In the genomic region with DNA sequence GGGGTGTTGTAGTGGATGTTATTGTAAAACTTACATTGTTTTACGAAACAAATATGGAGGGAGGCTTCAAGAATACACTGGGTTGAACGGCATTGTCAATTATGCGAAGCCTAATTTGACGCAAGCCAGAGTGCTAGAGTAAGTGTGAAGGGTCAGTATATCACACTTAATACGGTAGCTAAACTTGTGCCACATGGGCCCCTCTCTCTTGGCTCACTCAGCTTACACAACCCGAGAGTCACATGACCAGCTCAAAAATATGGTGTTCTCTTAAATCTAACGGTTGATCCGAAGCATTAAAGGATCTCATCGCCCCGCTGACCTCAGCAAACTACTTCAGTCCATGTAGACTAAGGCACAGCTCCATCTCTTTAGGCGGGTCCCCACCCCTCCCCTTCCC, we compare ENCODE assay signal across 10 mouse cellular contexts. TPM values are rescaled to one million over a fixed set of nuclear protein-coding genes. Genes with fewer than 3 reads are reported as not detected.
A peak's percentile ranks its signal among the peaks of the same experiment; 100 is the strongest.
DNase-seq lines count a peak whose midpoint lies in the region; ATAC-seq and TF ChIP-seq lines count a peak whose summit lies in the region.
"Had no signal": no experiment of that assay in that cellular context is flagged by ENCODE, and none has a peak within 500 bp of the region (broad histone marks: within the 10 kb centered on the region; RNA-seq: fewer than 3 reads in every experiment).

No protein-coding gene starts in this region.

- 37% methylated on average over 11 of the region's 11 CpGs for WGBS in hindbrain, embryonic 10.5 days
- WGBS in liver, embryonic 16.5 days (ENCODE audit: insufficient replicate concordance), result 41% methylated on average over 11 of the region's 11 CpGs

- no peak overlapping the region; the same call in 1 of the 2 replicates for H3K27ac ChIP-seq in hindbrain, embryonic 10.5 days
- no peak overlapping the region for H3K27ac ChIP-seq in liver, embryonic 16.5 days (ENCODE audit: low read length)

- peaks cover 9% of the 10 kb centered on the region; the same call in 1 of the 2 replicates for H3K27me3 ChIP-seq in hindbrain, embryonic 10.5 days (ENCODE audit: insufficient read depth, poor library complexity, severe bottlenecking)
- no peaks in the 10 kb centered on the region for H3K27me3 ChIP-seq in liver, embryonic 16.5 days (ENCODE audit: control insufficient read depth, insufficient read depth, low read depth, low read length)

- peaks cover 14% of the 10 kb centered on the region for H3K4me1 ChIP-seq in hindbrain, embryonic 10.5 days (replicated peaks)
- H3K4me1 ChIP-seq in liver, embryonic 16.5 days (ENCODE audit: control insufficient read depth, low read depth, low read length), result no peaks in the 10 kb centered on the region; the same call in 1 of the 2 replicates

- H3K9me3 ChIP-seq in hindbrain, embryonic 10.5 days, result no peaks in the 10 kb centered on the region
- H3K9me3 ChIP-seq in liver, embryonic 16.5 days (replicated peaks; ENCODE audit: control insufficient read depth, low read length), result no peaks in the 10 kb centered on the region

- no peak for TF ChIP-seq POLR2A in brain, embryonic 14.5 days (IDR thresholded peaks at IDR 0.05; ENCODE audit: borderline replicate concordance, extremely low read depth, insufficient read depth, insufficient read length, poor library complexity, severe bottlenecking)

- H3K36me3 ChIP-seq in hindbrain, embryonic 10.5 days, result no peaks in the 10 kb centered on the region
- no peaks in the 10 kb centered on the region for H3K36me3 ChIP-seq in liver, embryonic 16.5 days (ENCODE audit: control insufficient read depth, insufficient read depth)

- no peak for TF ChIP-seq CTCF in brain, embryonic 14.5 days (IDR thresholded peaks at IDR 0.05; ENCODE audit: borderline replicate concordance, extremely low read depth, insufficient read depth, insufficient read length)

- peak overlapping the region; percentile 53 for H3K4me2 ChIP-seq in liver, embryonic 16.5 days (ENCODE audit: low read depth, low read length)

- H3K4me3 ChIP-seq in hindbrain, embryonic 10.5 days, result peak overlapping the region; percentile 47
- no peak overlapping the region for H3K4me3 ChIP-seq in liver, embryonic 16.5 days (ENCODE audit: low read depth, low read length)

- peak; percentile 47; the same call in 1 of the 2 replicates for ATAC-seq in liver, embryonic 16.5 days (ENCODE audit: low read depth)

- peak; percentile 21 for DNase-seq in MN1 (ENCODE audit: low spot score)
- peak; percentile 65 for DNase-seq in brain, embryonic 14.5 days (ENCODE audit: low read depth)
- peak; percentile 32 for DNase-seq in hindbrain, embryonic 10.5 days (ENCODE audit: low spot score)
- DNase-seq in gastrocnemius, adult 18-20 months (ENCODE audit: low spot score), result no peak
- DNase-seq in thymus, postnatal 0 days (ENCODE audit: low spot score), result no peak
- no peak for DNase-seq in right cerebral cortex, adult 18-20 months
- DNase-seq: kidney, postnatal 4 days; thymus, adult 2 months had no signal

- no peak overlapping the region for H3K9ac ChIP-seq in liver, embryonic 16.5 days (ENCODE audit: low read depth, low read length)

RNA-seq across cellular contexts. Expression of gene Ropn1, which starts 8.7 kb away (rescaled TPM):
- polyA plus RNA-seq in brain, embryonic 14.5 days (2012; rRNA removed), result not detected in 2 replicates
- not detected in 2 replicates for polyA plus RNA-seq in hindbrain, embryonic 10.5 days (2016; fragmentation: Nextera tagmentation; extraction: Ambion mirVana)
- not detected in 2 replicates for polyA plus RNA-seq in liver, embryonic 16.5 days (2015; fragmentation: Nextera tagmentation; extraction: Ambion mirVana)
- total RNA-seq in gastrocnemius, adult 18-20 months (2021), result not detected
- not detected in 2 replicates for polyA plus RNA-seq in thymus, postnatal 0 days (2015; fragmentation: Nextera tagmentation; extraction: Ambion mirVana)
- total RNA-seq: neutrophil, adult 5-6 weeks had no signal
- polyA plus RNA-seq: thymus, adult 2 months had no signal

RNA-seq across cellular contexts. Expression of gene Ccdc14, which starts 32.0 kb away (rescaled TPM):
- 7.1 and 7.9 TPM in 2 replicates for polyA plus RNA-seq in brain, embryonic 14.5 days (2012; rRNA removed)
- polyA plus RNA-seq in hindbrain, embryonic 10.5 days (2016; fragmentation: Nextera tagmentation; extraction: Ambion mirVana), result 8.1 and 9.5 TPM in 2 replicates
- polyA plus RNA-seq in liver, embryonic 16.5 days (2015; fragmentation: Nextera tagmentation; extraction: Ambion mirVana), result 1.6 and 1.9 TPM in 2 replicates
- 1 to 10 TPM; 1.9 to 2.1 TPM for total RNA-seq in gastrocnemius, adult 18-20 months (2021)
- 4.7 and 5.0 TPM in 2 replicates for polyA plus RNA-seq in thymus, postnatal 0 days (2015; fragmentation: Nextera tagmentation; extraction: Ambion mirVana)

Comparison
In these comparisons a context has a peak if more than half of its experiments do, and no peak if none do; other contexts are left out.
1. DNase-seq: peak in MN1 (single experiment), brain, embryonic 14.5 days (single experiment) and hindbrain, embryonic 10.5 days (single experiment); none in gastrocnemius, adult 18-20 months (single experiment), thymus, postnatal 0 days (single experiment) and right cerebral cortex, adult 18-20 months (single experiment).